Mouse (Mus musculus): ENCODE results near the gene Rnf20. TPM values are rescaled to one million over a fixed set of nuclear protein-coding genes. Genes with fewer than 3 reads are reported as not detected.

The Rnf20 gene
- polyA plus RNA-seq, 1 experiment from 2014 or later = 57.2 TPM

DNA sequence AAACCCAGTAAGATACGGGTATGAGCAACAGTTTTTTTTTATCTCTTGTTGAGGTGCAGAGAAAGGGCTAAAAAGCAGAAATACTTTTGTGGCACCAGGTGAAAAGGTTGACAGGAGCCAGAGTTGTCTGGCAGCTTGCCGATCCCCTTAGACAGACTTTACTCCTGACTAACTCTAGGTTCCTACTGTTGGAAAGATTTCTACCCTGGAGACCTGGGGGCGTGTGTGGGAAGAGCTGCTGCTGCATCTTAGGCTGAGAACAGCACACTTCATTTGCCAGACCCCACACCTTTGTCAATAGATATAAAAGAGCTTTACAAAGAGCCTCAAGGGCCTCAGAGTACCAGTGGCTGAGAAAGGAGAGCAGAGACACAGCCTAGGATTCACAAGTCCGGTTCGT is 33.0 kb downstream of the Rnf20 start:
- Histone ChIP-seq H3K9ac (replicated peaks) (no peak overlapping the region), H3K27ac (replicated peaks) (no peak overlapping the region), H3K4me2 (replicated peaks) (no peak overlapping the region), H3K4me1 (no peaks in the 10 kb centered on the region), H3K36me3 (peaks cover 17% of the 10 kb centered on the region; the same call in 1 of the 2 replicates), H3K4me3 (no peak overlapping the region), H3K9me3 (no peaks in the 10 kb centered on the region), H3K27me3 (no peaks in the 10 kb centered on the region)
- 87% methylated on average over 5 of the region's 5 CpGs for WGBS
- no peak for ATAC-seq (replicated peaks)

DNA sequence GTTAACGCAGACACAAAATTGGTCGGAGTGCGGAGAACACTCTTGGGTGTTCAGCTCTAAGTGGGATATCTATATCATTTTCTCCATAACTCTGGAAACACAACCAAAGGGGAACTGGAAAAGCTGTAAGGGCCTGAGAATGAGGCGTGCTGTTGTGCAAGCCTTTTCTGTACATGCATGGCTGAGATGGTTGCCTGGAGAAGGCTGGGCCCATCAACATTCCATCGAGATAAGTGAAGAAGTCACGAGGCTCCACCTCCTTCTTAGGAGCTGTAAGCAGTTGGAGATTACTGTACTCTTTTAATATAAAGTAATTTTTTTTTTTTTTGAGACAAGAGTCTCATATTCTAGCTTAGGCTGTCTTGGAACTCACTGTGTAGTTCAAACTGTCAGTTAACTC is 44.3 kb downstream of the Rnf20 start:
- Histone ChIP-seq H3K27me3 (no peaks in the 10 kb centered on the region), H3K27ac (replicated peaks) (no peak overlapping the region), H3K4me1 (no peaks in the 10 kb centered on the region), H3K9ac (replicated peaks) (no peak overlapping the region), H3K36me3 (no peaks in the 10 kb centered on the region), H3K4me2 (replicated peaks) (no peak overlapping the region), H3K4me3 (no peak overlapping the region), H3K9me3 (no peaks in the 10 kb centered on the region)
- 95% methylated on average over 6 of the region's 6 CpGs for WGBS
- no peak for ATAC-seq (replicated peaks)

DNA sequence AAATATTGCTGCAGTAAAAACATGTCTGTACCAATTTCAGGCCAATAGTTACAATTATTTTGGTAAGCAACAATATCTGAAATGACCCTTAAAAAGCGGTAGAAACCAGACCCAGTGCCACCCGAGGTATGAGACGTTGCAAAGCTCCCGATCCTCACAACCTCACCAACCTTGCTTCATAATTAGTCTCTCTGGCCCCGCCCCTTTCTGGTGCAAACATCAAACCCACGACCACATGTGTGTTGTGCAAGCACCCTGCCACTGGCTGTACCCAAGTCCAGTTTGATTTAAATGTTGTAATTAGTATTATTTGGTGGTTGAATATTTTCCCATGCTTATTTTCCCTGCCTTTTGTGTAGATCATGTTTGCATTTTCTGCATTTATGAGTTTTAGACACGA is 45.0 kb downstream of the Rnf20 start:
- WGBS = 72% methylated on average over 7 of the region's 7 CpGs
- Histone ChIP-seq H3K36me3 (no peaks in the 10 kb centered on the region), H3K9ac (replicated peaks) (no peak overlapping the region), H3K9me3 (no peaks in the 10 kb centered on the region), H3K4me2 (replicated peaks) (no peak overlapping the region), H3K4me1 (no peaks in the 10 kb centered on the region), H3K4me3 (no peak overlapping the region), H3K27me3 (no peaks in the 10 kb centered on the region), H3K27ac (replicated peaks) (no peak overlapping the region)
- ATAC-seq (replicated peaks) = no peak

DNA sequence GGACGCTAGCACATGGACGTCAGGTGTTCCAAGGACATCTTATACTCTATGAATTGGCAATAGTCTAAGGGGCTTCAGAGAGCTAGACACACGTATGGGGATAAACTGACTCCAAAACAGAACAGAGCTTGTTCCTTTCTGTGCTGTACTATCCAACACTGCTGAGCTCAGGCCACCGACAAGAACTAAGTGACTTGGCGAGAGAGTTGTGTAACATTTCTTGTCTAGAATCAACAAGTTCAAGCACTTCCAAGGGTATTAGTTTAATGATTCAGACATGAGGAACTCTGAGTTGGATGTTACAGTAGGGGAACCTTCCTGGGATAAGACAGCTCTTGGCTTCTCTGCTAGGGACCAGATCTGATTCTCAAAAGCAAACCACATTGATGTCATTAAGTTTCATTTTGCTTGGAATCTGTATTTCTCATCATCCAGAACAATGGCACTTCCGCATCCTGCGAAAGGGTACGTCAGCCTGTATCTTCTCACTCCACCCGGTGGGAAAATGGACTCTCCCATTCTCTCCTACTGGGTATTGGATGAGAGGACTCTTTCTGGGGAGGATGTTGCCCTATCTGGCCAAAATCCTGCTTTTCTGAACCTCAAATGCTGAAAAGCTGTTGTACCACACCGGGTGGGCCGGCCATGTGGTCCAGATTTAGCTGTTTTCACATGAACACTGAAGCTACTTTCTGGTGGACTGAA is 48.5 kb downstream of the Rnf20 start:
- no peaks in the 10 kb centered on the region for H3K4me1 ChIP-seq
- WGBS = 94% methylated on average over 11 of the region's 11 CpGs
- no peak overlapping the region for H3K4me2 ChIP-seq (replicated peaks)

DNA sequence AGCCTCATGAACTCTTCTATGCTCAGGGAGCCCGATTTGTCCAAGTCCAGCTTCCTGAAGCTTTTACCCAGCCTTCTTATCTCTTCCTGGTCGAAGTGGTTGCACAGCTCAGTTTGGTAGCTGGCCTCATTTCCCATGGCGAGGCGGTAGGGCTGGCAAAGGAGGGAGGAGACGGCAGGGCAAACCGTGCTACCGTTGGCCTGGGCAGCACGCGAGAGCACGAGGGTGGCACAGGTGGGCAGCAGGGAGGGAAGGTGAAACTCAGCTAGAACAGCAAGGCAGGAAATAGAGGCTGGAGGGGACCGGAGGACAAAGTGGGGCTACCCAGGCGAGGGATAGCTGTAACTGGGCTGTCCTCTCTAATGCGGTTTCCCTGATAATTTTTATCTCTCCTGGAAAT is 50.0 kb downstream of the Rnf20 start, which contains the start of gene Ppp3r2:
Gene Ppp3r2, minus strand, starts transcription at position 213 of the 400 bp plus-strand sequence.
- H3K4me2 ChIP-seq (replicated peaks) = no peak within 1 kb of the TSS
- no peak within 1 kb of the TSS for H3K27ac ChIP-seq (replicated peaks)
- 92% methylated on average over 13 of the region's 13 CpGs for WGBS
- no peak within 1 kb of the TSS for H3K9ac ChIP-seq (replicated peaks)
- H3K27me3 ChIP-seq = no peaks in the 10 kb centered on the region
- no peaks in the 10 kb centered on the region for H3K4me1 ChIP-seq
- no peaks in the 10 kb centered on the region for H3K9me3 ChIP-seq
- no peak within 1 kb of the TSS for H3K4me3 ChIP-seq
- no peaks in the 10 kb centered on the region for H3K36me3 ChIP-seq
- no peak for ATAC-seq (replicated peaks)

More for the DNA sequence above, 48.5 kb downstream of the Rnf20 start:
- no peak for ATAC-seq (replicated peaks)
- no peaks in the 10 kb centered on the region for H3K9me3 ChIP-seq
- no peak overlapping the region for H3K4me3 ChIP-seq
- no peaks in the 10 kb centered on the region for H3K36me3 ChIP-seq
- no peaks in the 10 kb centered on the region for H3K27me3 ChIP-seq
- H3K27ac ChIP-seq (replicated peaks) = no peak overlapping the region
- H3K9ac ChIP-seq (replicated peaks) = no peak overlapping the region

DNA sequence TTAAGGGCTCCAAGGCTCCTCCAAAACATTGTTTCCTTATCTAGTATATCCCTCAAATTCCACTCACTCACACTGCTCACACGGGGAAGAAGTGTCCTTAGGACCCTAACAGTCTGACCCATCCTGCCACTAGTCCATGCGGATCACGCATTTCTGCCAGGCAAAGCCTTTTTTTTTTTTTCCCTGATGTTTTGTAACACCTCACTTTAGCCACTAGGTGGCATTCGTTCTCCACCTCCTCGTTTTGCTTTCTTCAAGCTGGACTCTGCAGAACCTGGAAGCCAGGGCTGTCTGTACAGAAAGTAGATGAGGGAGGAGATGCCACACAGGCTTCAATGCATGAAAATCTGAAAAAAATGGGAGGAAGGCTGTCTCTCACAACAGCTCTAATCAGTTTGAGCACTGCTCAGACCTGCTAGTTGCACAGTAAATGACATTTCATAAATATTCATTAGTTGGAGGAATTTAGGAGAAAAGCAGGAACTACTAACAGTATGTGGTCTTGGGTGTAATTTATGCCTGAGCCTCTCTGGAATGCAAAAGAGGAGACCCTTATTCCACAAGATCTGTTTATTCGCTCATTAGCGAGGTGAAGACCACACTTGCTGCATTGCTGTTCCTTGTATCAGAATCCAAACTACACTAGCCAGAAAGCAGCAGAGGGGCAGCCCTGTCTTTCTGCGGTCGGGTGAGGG is 56.9 kb downstream of the Rnf20 start:
- H3K27ac ChIP-seq (replicated peaks) = 0 out of 2 replicates have a peak overlapping the region, but pooled peaks have one; percentile 17
- peak; percentile 96 for ATAC-seq (replicated peaks)

DNA sequence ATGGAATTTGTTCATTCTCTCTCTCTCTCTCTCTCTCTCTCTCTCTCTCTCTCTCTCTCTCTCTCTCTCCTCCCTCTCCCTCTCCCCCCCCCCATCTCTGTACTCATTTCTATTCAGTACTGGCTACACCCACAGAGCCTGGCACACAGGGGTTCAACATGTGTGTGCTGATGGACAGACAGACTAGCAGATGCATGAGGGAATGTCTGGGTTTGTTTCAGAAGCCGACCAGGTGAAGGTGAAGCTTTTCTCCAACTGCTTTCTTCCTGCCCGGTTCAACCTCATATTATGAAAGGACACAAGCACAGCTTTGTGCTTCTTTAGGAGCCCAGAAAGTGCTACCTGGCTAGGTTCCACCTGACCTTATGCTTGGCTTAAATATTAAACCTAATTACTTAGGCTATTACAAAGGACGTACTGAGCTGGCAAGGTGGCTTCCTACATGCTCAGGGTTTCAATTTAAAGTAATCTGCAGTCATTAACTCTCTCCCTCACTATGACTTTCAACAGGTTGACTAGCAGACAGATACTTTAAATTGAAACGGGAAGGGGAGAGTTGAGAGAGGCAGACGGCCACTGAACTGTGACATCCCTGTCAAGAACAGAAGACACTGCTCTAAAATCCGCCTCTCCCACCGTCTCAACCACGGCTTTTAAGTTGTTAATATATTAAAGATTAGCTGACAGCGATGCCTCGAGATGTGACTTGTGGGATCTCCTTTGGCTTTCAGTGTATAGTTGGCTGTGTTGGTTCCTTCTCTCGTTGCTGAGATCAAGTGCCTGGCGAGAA is 59.8 kb downstream of the Rnf20 start:
- Histone ChIP-seq H3K27me3 (no peaks in the 10 kb centered on the region), H3K9me3 (no peaks in the 10 kb centered on the region), H3K36me3 (no peaks in the 10 kb centered on the region), H3K9ac (replicated peaks) (no peak overlapping the region), H3K4me2 (replicated peaks) (no peak overlapping the region), H3K4me1 (peaks cover 8% of the 10 kb centered on the region), H3K27ac (replicated peaks) (no peak overlapping the region), H3K4me3 (no peak overlapping the region)
- WGBS = 55% methylated on average over 12 of the region's 12 CpGs
- ATAC-seq (replicated peaks) = no peak

More for the DNA sequence above, 56.9 kb downstream of the Rnf20 start:
- peaks cover 8% of the 10 kb centered on the region for H3K4me1 ChIP-seq
- H3K4me2 ChIP-seq (replicated peaks) = no peak overlapping the region
- H3K36me3 ChIP-seq = no peaks in the 10 kb centered on the region
- H3K9me3 ChIP-seq = no peaks in the 10 kb centered on the region
- no peak overlapping the region for H3K9ac ChIP-seq (replicated peaks)
- H3K27me3 ChIP-seq = no peaks in the 10 kb centered on the region
- WGBS = 5% methylated on average over 9 of the region's 9 CpGs
- H3K4me3 ChIP-seq = no peak overlapping the region

Other genes starting within 250 kb of the Rnf20 start
- gene Acnat2, start 223.9 kb upstream of the Rnf20 start, polyA plus RNA-seq (2015; fragmentation: Nextera tagmentation; extraction: Ambion mirVana) = not detected in 2 replicates
- not detected in 2 replicates for gene Acnat1, start 158.1 kb upstream of the Rnf20 start, polyA plus RNA-seq (2015; fragmentation: Nextera tagmentation; extraction: Ambion mirVana)
- not detected in 2 replicates for gene Baat, start 125.4 kb upstream of the Rnf20 start, polyA plus RNA-seq (2015; fragmentation: Nextera tagmentation; extraction: Ambion mirVana)
- 76.1 and 77.7 TPM in 2 replicates for gene Mrpl50, start 110.9 kb upstream of the Rnf20 start, polyA plus RNA-seq (2015; fragmentation: Nextera tagmentation; extraction: Ambion mirVana)
- gene Zfp189, start 110.8 kb upstream of the Rnf20 start, polyA plus RNA-seq (2015; fragmentation: Nextera tagmentation; extraction: Ambion mirVana) = 13.5 and 14.9 TPM in 2 replicates
- gene Aldob, start 82.5 kb upstream of the Rnf20 start, polyA plus RNA-seq (2015; fragmentation: Nextera tagmentation; extraction: Ambion mirVana) = 0.18 TPM in 2 replicates
- gene Tmem246, start 34.1 kb upstream of the Rnf20 start, polyA plus RNA-seq (2015; fragmentation: Nextera tagmentation; extraction: Ambion mirVana) = 49.9 and 55.8 TPM in 2 replicates
- 0.18 and 0.32 TPM in 2 replicates for gene Ppp3r2, start 50.0 kb downstream of the Rnf20 start, polyA plus RNA-seq (2015; fragmentation: Nextera tagmentation; extraction: Ambion mirVana)
- gene Grin3a, start 213.7 kb downstream of the Rnf20 start, polyA plus RNA-seq (2015; fragmentation: Nextera tagmentation; extraction: Ambion mirVana) = 7.5 and 7.7 TPM in 2 replicates